Mouse (Mus musculus) midbrain, embryonic 12.5 days (tissue): ENCODE measurements around the gene Rpl37. TPM values are rescaled to one million over a fixed set of nuclear protein-coding genes. Genes with fewer than 3 reads are reported as not detected.
"Not testable (repeated sequence)": the region's sequence is repeated elsewhere in the genome, so short reads cannot be mapped to it uniquely, and the experiment has no call there.

ENCODE experiments used
- ATAC-seq: fragments of 200-750 bp; cut with Nextera tagmentation; 2 replicates; pipeline ENCODE4 v1.8.0; 2017; ENCODE audit warnings: low read depth, moderate TSS enrichment, moderate library complexity; ENCODE audit not compliant: low FRiP score
- H3K27ac ChIP-seq: fragments of 300-500 bp; sonication (generic); replicated peaks from 2 replicates; pipeline ENCODE4 v1.5.1; 2016; ENCODE audit warnings: mild to moderate bottlenecking
- H3K27me3 ChIP-seq: fragments of 300-500 bp; sonication (generic); 2 replicates; pipeline ENCODE4 v1.6.1; 2016; ENCODE audit warnings: mild to moderate bottlenecking
- H3K36me3 ChIP-seq: fragments of 300-500 bp; sonication (generic); 2 replicates; pipeline ENCODE4 v1.6.1; 2016
- H3K4me1 ChIP-seq: fragments of 300-500 bp; sonication (generic); 2 replicates; pipeline ENCODE4 v1.6.1; 2016
- H3K4me2 ChIP-seq: fragments of 300-500 bp; sonication (generic); replicated peaks from 2 replicates; pipeline ENCODE4 v1.6.1; 2016; ENCODE audit warnings: mild to moderate bottlenecking, moderate library complexity
- H3K4me3 ChIP-seq: fragments of 300-500 bp; sonication (generic); 2 replicates; pipeline ENCODE4 v1.5.1; 2016; ENCODE audit warnings: mild to moderate bottlenecking
- H3K9ac ChIP-seq: fragments of 300-500 bp; sonication (generic); replicated peaks from 2 replicates; pipeline ENCODE4 v1.6.1; 2016; ENCODE audit warnings: mild to moderate bottlenecking, moderate library complexity
- H3K9me3 ChIP-seq: fragments of 300-500 bp; sonication (generic); 2 replicates; pipeline ENCODE4 v1.6.1; 2016; ENCODE audit warnings: mild to moderate bottlenecking
- WGBS: fragments of 180-500 bp; shearing (Covaris S2); methylation state at CpG from one replicate; pipeline ENCODE4 v1.1.7; 2016; 5-methylcytosine and 5-hydroxymethylcytosine counted together
- polyA plus RNA-seq: library from polyadenylated mRNA; unstranded; fragments of >200 nt; fragmentation: Nextera tagmentation; extraction: Ambion mirVana; gene quantifications from 2 replicates; pipeline ENCODE4 v1.2.1, GENCODE M21; 2016

The Rpl37 gene
- polyA plus RNA-seq, 1 experiment from 2014 or later, result 417 TPM

DNA sequence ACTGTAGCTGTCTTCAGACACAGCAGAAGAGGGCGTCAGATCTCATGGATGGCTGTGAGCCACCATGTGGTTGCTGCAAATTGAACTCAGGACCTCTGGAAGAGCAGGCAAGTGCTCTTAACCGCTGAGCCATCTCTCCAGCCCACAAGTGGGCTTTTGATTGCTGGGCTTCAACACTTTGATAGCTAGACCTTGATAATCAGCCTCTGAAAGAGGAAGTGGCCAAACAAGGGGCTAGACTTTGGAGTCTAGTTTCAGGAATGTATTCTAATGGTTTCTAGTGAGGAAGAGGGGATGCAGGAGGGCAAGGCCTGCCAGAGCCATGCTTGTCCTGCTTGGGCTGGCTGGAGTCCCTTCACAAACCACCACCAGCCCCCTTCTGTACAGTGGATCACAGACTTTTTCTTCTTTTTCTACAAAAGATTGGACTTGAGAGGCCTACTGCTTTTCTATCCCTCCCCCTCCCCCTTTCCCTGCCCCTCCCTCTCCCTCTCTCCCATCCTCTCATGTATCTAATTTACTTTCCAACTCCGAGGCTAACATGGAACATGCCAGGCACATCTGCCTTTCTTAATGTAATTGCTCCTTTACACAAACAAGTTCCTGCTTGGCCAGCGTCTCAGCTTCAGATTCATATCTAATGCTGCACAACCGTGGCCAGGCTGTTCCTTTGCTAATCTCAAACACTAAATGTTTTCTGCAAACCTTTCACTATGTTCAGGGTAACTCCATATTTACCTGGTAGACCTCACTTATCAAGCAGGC is 11.9 kb downstream of the Rpl37 start:
- ATAC-seq, result no peak
- H3K36me3 ChIP-seq, result peaks cover 7% of the 10 kb centered on the region; the same call in 1 of the 2 replicates
- WGBS, result 82% methylated on average over 5 of the region's 5 CpGs
- no peak overlapping the region for H3K4me3 ChIP-seq
- H3K27ac ChIP-seq, result no peak overlapping the region
- H3K9me3 ChIP-seq, result no peaks in the 10 kb centered on the region
- no peaks in the 10 kb centered on the region for H3K27me3 ChIP-seq
- H3K4me2 ChIP-seq, result no peak overlapping the region
- H3K4me1 ChIP-seq, result no peaks in the 10 kb centered on the region
- H3K9ac ChIP-seq, result no peak overlapping the region

DNA sequence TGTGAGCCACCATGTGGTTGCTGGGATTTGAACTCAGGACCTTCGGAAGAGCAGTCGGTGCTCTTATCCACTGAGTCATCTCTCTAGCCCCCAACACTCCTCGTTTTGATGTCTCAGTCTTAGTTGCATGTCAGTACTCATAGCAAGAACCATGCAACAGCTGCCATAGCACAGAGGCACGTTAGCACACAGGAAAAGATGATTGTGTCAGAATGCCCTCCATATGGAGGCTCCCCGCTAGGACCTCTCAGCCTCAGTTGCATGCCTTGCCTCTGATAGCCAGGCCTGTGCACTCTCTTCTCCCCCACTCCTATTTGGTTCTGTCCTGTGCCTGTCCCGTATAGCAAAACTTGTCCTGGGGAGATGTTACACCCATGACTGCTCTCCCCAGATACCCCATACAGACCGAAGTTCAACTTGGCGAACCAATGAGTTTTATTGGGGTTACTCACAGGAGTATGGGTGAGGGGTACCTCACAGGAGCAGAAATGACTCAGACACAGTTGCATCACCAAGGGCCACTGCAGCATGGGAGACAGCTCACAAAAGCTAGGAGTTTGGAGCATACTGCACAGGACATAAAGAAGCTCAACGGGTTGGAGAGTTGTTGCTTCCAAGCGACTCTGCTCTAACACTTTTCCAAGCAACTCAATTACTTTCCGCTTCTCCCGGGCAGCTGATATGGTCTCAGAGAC is 12.8 kb downstream of the Rpl37 start:
- Histone ChIP-seq H3K27ac (no peak overlapping the region), H3K4me2 (no peak overlapping the region), H3K4me1 (no peaks in the 10 kb centered on the region), H3K9me3 (no peaks in the 10 kb centered on the region), H3K9ac (no peak overlapping the region), H3K4me3 (no peak overlapping the region), H3K36me3 (peaks cover 5% of the 10 kb centered on the region; the same call in 1 of the 2 replicates), H3K27me3 (no peaks in the 10 kb centered on the region)
- WGBS, result 92% methylated on average over 12 of the region's 12 CpGs
- no peak for ATAC-seq

DNA sequence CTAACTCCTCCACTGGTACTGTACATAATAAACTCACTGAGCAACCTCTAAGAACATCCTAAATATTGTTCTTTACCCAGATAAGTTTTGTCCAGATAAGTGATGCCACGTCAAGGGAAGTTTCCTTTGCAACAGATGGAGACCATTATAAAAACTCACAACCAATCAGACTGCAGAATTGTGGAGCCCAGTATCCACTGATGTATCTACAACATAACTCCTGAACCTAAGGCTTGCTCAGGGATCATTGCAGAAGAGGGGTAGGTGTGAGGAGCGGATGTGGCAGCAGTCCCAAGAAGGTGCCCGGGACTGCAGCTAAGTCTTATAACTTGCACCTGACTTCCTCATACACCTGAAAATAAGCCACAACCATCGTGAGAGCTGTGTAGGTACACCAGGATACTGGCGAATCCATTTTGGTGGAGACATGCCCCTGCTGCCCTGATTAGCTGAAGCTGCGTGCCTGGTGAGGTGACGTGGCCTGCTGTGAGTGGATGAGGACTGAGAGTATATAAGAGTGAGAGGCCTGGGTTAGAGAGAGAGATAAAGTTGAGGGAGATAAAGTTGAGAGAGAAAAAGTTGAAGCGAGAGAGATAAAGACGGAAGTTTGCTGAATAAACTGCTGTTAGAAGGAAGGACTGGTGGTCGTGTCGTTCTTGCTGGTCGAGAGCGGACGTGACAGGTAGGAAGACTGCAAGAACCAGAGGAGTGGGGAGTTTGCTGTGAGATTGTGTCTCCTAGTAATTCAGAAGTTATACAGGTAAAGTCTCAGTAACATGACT is 14.6 kb downstream of the Rpl37 start:
- not testable (repeated sequence) for H3K27me3 ChIP-seq, H3K36me3 ChIP-seq, H3K27ac ChIP-seq, H3K9me3 ChIP-seq, H3K4me2 ChIP-seq, ATAC-seq, H3K4me3 ChIP-seq, H3K9ac ChIP-seq, H3K4me1 ChIP-seq
- 91% methylated on average over 14 of the region's 14 CpGs for WGBS

DNA sequence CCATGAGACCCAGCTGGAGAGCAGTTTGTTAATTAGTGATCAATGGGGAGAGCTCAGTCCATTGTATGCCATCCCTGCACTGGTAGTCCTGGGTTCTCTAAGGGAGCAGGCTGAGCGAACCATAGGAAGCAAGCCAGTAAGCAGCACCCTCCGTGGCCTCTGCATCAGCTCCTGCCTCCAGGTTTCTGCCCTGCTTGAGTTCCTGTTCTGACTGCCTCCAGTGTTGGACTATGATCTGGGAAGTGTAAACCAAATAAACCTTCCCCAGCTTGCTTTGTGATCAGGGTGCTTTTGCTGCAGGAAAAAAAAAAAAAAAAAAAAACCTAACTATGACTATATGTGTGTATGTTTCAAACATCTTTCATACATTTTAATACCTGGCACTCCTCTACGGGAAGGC is 16.9 kb downstream of the Rpl37 start:
- Histone ChIP-seq H3K9me3 (no peaks in the 10 kb centered on the region), H3K36me3 (no peaks in the 10 kb centered on the region), H3K27me3 (no peaks in the 10 kb centered on the region), H3K27ac (no peak overlapping the region), H3K4me2 (no peak overlapping the region), H3K4me3 (no peak overlapping the region), H3K4me1 (no peaks in the 10 kb centered on the region), H3K9ac (no peak overlapping the region)
- ATAC-seq, result no peak
- 70% methylated on average over 3 of the region's 3 CpGs for WGBS

DNA sequence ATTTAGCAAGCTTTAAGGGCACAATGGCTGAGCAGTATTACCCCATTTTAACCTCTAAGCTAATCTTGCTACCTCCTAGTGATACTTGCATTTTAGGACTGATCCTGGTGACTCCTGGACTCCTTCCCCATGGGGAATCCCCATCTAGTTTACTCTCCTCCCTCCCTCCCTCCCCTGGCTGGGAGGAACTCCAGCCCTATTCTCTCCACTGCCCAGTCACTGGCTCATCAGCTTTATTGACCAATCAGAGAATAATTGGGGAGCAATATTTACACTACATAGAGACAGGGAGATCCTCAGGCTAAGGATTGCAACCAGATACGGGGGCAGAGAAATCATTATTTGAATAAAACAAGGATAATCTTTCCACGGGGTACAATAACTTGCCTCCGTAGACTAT is 17.7 kb downstream of the Rpl37 start:
- H3K4me1 ChIP-seq, result no peaks in the 10 kb centered on the region
- 72% methylated on average over 3 of the region's 3 CpGs for WGBS
- ATAC-seq, result no peak
- no peak overlapping the region for H3K4me2 ChIP-seq
- H3K27me3 ChIP-seq, result no peaks in the 10 kb centered on the region
- no peaks in the 10 kb centered on the region for H3K9me3 ChIP-seq
- no peaks in the 10 kb centered on the region for H3K36me3 ChIP-seq
- H3K4me3 ChIP-seq, result no peak overlapping the region
- no peak overlapping the region for H3K9ac ChIP-seq
- no peak overlapping the region for H3K27ac ChIP-seq

DNA sequence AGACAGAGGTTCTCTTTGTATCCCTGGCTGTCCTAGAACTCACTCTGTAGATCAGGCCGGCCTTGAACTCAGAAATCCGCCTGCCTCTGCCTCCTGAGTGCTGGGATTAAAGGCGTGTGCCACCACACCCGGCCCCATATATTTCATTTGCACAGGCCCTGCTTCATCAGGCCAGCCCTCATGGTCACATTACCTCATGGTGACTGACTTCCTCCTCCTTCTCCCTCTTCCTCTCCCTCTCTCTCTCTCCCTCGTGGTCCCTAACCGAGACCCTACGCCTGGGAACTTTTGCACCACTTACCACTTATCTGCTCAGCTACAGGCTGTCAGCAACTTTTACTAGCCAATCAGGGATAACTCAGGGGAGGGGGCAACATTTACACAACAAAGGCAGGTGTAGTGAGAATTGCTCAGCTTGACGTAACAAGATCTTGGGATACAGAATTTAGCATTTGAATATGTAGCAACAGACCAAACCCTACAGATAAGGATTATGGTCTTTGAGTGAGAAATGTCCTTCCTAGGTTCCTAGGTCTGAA is 18.6 kb downstream of the Rpl37 start:
- Histone ChIP-seq H3K4me3 (no peak overlapping the region), H3K4me1 (no peaks in the 10 kb centered on the region), H3K27me3 (no peaks in the 10 kb centered on the region), H3K36me3 (no peaks in the 10 kb centered on the region), H3K9ac (no peak overlapping the region), H3K9me3 (no peaks in the 10 kb centered on the region), H3K4me2 (no peak overlapping the region), H3K27ac (no peak overlapping the region)
- 82% methylated on average over 8 of the region's 8 CpGs for WGBS
- ATAC-seq, result no peak

DNA sequence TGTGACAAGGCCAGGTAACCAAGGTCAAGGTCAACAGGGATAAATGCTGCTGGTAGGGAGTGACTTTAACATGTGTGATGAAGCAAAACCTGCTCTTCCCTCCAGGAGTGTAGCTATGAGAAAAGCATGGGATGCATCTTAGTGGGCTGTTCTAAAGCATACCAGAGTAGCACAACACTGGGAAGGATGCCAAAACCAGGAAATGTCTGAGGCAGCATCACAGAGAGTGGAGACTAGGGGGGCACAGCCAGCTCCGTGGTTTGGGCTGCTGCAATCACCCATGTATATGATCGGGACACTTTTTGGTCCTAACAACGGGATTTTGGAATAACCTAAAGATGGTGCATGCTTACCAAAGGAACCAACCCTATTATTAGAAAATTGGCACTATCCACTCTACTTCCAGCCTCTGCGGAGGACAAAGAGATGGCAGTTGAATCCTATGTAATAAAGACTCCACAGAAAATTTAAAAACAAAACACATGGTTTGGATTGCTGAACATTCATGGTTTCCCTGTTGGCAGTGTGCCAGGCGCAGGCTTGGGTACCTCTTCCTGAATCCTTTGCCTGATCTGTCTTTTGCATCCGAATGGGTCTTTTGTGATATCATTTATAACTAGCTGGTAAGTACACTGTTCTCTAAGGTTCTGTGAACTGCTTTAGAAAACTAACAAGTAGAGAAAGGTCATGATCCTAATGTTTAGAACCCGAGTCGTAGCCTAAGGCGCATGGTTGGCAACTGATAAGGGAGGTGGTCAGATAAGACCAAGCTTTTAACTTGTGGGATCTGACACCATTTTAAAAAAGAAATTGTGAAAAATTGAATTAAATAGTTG is 21.8 kb downstream of the Rpl37 start:
- WGBS, result 83% methylated on average over 9 of the region's 9 CpGs
- H3K4me2 ChIP-seq, result no peak overlapping the region
- no peak for ATAC-seq

DNA sequence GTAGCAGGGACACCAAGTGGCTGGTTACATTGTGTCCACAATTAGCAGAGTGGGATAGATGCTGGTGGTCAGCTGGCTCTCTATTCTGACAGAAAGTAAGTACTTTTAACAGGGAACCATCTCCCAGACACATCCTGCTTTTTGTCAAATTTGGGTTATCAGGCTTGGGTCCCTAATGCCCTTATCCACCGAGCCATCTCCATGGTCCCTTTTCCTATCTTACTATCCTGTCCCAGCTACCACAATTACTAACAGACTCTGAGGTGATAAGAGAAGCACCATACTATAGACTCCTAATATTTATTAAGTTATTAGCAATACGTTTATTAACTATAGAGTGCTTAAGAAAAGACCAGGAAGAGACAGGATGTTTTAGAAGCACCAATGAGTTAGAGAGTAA is 22.9 kb downstream of the Rpl37 start:
- H3K27ac ChIP-seq, result no peak overlapping the region
- H3K4me3 ChIP-seq, result no peak overlapping the region
- H3K4me1 ChIP-seq, result peaks cover 1% of the 10 kb centered on the region; the same call in 1 of the 2 replicates
- H3K9me3 ChIP-seq, result no peaks in the 10 kb centered on the region
- no peak for ATAC-seq
- H3K4me2 ChIP-seq, result no peak overlapping the region
- no peaks in the 10 kb centered on the region for H3K36me3 ChIP-seq
- no peaks in the 10 kb centered on the region for H3K27me3 ChIP-seq
- 96% methylated on average over 2 of the region's 2 CpGs for WGBS
- no peak overlapping the region for H3K9ac ChIP-seq

More for the DNA sequence above, 21.8 kb downstream of the Rpl37 start:
- Histone ChIP-seq H3K9ac (no peak overlapping the region), H3K4me3 (no peak overlapping the region), H3K36me3 (no peaks in the 10 kb centered on the region), H3K4me1 (no peaks in the 10 kb centered on the region), H3K9me3 (no peaks in the 10 kb centered on the region), H3K27ac (no peak overlapping the region), H3K27me3 (no peaks in the 10 kb centered on the region)

DNA sequence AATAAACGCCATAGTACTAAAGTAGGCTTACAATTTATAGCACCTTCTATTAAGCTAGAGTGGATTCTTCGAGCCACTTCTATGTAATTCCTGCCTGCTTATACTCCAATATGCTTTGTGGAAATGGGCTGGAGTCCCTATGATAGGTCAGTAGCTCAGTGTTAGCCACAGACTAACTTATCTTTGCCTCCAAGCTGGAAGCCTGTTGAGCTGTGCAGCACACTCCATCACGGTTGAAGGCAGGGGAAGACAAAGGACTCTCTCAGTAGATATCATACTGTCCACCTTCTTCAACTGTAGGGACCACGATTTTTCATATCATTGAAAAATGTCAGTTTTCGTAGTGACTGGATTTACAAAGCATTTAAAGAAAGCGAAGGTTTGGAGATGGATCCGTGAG is 23.4 kb downstream of the Rpl37 start:
- no peak for ATAC-seq
- Histone ChIP-seq H3K4me3 (no peak overlapping the region), H3K9ac (no peak overlapping the region), H3K9me3 (no peaks in the 10 kb centered on the region), H3K36me3 (no peaks in the 10 kb centered on the region), H3K4me2 (no peak overlapping the region), H3K4me1 (peaks cover 6% of the 10 kb centered on the region), H3K27me3 (no peaks in the 10 kb centered on the region), H3K27ac (no peak overlapping the region)
- 94% methylated on average over 7 of the region's 7 CpGs for WGBS

DNA sequence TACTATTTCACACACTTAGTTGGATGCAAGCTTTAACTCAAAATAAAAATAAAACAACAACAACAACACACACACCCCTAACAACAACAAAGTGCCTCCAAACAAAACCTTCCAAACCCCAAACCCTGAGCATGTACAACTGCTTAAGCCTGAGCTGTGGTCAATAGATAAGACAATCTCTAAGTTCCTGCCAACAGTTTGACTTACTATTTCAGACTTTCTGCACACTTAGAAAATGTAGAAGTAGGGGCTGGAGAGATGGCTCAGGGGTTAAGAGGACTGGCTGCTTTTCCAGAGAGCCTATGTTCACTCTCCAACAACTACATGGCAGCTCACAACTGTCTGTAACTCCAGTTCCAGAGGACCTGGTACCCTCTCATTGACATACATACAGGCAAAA is 23.9 kb downstream of the Rpl37 start:
- Histone ChIP-seq H3K9me3 (no peaks in the 10 kb centered on the region), H3K4me3 (no peak overlapping the region), H3K4me2 (no peak overlapping the region), H3K27ac (no peak overlapping the region), H3K4me1 (peaks cover 11% of the 10 kb centered on the region), H3K36me3 (no peaks in the 10 kb centered on the region), H3K27me3 (no peaks in the 10 kb centered on the region), H3K9ac (no peak overlapping the region)
- ATAC-seq, result no peak

DNA sequence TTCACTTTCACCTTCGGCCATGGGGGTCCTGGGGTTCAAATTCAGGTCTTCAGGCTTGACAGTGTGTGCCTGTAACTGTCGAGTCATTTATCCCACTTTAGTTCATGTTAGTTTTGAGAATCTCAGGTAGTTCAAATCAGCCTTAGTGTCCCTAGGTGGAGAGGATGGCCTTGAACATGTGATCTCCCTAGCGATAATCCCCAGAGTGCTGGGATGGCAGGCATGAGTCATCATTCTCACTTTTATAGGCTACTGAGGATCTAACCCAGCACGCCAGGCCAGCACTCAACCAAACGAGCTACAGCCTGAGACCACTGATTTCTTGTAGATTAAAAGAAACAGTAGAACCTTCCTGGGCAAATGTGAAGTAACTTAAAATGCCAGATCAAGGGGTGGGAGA is 25.6 kb downstream of the Rpl37 start:
- WGBS, result 67% methylated on average over 5 of the region's 5 CpGs
- ATAC-seq, result no peak

More for the DNA sequence above, 25.6 kb downstream of the Rpl37 start:
- Histone ChIP-seq H3K4me2 (no peak overlapping the region), H3K4me1 (peaks cover 14% of the 10 kb centered on the region), H3K9ac (no peak overlapping the region), H3K4me3 (no peak overlapping the region), H3K9me3 (no peaks in the 10 kb centered on the region), H3K27ac (no peak overlapping the region), H3K27me3 (no peaks in the 10 kb centered on the region), H3K36me3 (no peaks in the 10 kb centered on the region)
